Comparison of ENCODE assay signal across 25 mouse cellular contexts in the genomic region with DNA sequence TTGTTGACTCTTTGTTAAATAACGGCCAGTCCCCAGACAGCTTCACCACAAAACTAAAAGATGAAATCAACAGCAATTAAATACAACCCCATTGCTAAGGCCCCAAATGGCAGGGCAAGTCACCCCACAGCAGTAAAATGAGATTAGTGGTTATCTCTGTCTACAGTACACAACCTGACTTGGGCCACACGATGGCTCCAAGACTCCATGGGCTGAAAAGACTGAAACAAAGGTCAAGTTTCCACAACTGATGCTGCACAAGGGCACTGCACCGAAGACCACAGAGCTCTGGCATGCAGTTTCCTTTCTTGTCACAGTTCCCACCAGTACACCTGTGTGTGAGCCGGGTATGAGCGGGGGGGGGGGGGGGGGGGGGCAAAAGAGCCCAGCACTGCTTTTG. TPM values are rescaled to one million over a fixed set of nuclear protein-coding genes. Genes with fewer than 3 reads are reported as not detected.
A peak's percentile ranks its signal among the peaks of the same experiment; 100 is the strongest.
DNase-seq lines count a peak whose midpoint lies in the region; ATAC-seq and TF ChIP-seq lines count a peak whose summit lies in the region.
"Had no signal": no experiment of that assay in that cellular context is flagged by ENCODE, and none has a peak within 500 bp of the region (broad histone marks: within the 10 kb centered on the region; RNA-seq: fewer than 3 reads in every experiment).

No protein-coding gene starts in this region.

- H3K36me3 ChIP-seq in hindbrain, embryonic 16.5 days (ENCODE audit: control insufficient read depth, insufficient read depth, low read length) = no peaks in the 10 kb centered on the region
- H3K36me3 ChIP-seq in hindbrain, embryonic 13.5 days = no peaks in the 10 kb centered on the region
- no peaks in the 10 kb centered on the region for H3K36me3 ChIP-seq in liver, embryonic 14.5 days (replicated peaks; ENCODE audit: control insufficient read depth, insufficient read depth, low read depth)
- no peaks in the 10 kb centered on the region for H3K36me3 ChIP-seq in liver, embryonic 11.5 days (ENCODE audit: control insufficient read depth, insufficient read depth, low read length)
- H3K36me3 ChIP-seq: embryonic facial prominence, embryonic 10.5 days; forebrain, embryonic 15.5 days; heart, embryonic 12.5 days; hindbrain, embryonic 12.5 days; intestine, embryonic 15.5 days; kidney, embryonic 15.5 days; limb, embryonic 10.5 days; neural tube, embryonic 13.5 days had no signal

- TF ChIP-seq EP300 in liver, embryonic 14.5 days (IDR thresholded peaks at IDR 0.05; ENCODE audit: low read depth) = no peak

- no peak overlapping the region for H3K27ac ChIP-seq in hindbrain, embryonic 16.5 days (ENCODE audit: low read depth, low read length)
- no peak overlapping the region for H3K27ac ChIP-seq in hindbrain, embryonic 13.5 days
- H3K27ac ChIP-seq in liver, embryonic 14.5 days = no peak overlapping the region
- no peak overlapping the region for H3K27ac ChIP-seq in liver, embryonic 11.5 days (ENCODE audit: low read depth, low read length)
- H3K27ac ChIP-seq: embryonic facial prominence, embryonic 10.5 days; forebrain, embryonic 15.5 days; hindbrain, embryonic 12.5 days; intestine, embryonic 15.5 days; kidney, embryonic 15.5 days; limb, embryonic 10.5 days; neural tube, embryonic 13.5 days had no signal

- H3K9ac ChIP-seq in hindbrain, embryonic 16.5 days (ENCODE audit: low read depth, low read length) = no peak overlapping the region
- H3K9ac ChIP-seq in hindbrain, embryonic 13.5 days = no peak overlapping the region
- H3K9ac ChIP-seq in liver, embryonic 14.5 days (replicated peaks) = no peak overlapping the region
- H3K9ac ChIP-seq in liver, embryonic 11.5 days (ENCODE audit: low read depth, low read length) = no peak overlapping the region
- H3K9ac ChIP-seq: forebrain, embryonic 15.5 days; heart, embryonic 12.5 days; hindbrain, embryonic 12.5 days; intestine, embryonic 15.5 days; kidney, embryonic 15.5 days; lung, embryonic 14.5 days; neural tube, embryonic 13.5 days had no signal

- no peak overlapping the region for H3K4me3 ChIP-seq in hindbrain, embryonic 16.5 days (ENCODE audit: low read length)
- no peak overlapping the region for H3K4me3 ChIP-seq in hindbrain, embryonic 13.5 days
- H3K4me3 ChIP-seq in liver, embryonic 14.5 days (ENCODE audit: insufficient read depth in 1 of 2, low read depth in 2 of 2, low read length in 2 of 2) = no peak overlapping the region
- no peak overlapping the region for H3K4me3 ChIP-seq in liver, embryonic 11.5 days (ENCODE audit: low read depth, low read length)
- H3K4me3 ChIP-seq: embryonic facial prominence, embryonic 10.5 days; forebrain, embryonic 15.5 days; heart, embryonic 12.5 days; hindbrain, embryonic 12.5 days; intestine, embryonic 15.5 days; kidney, embryonic 15.5 days; limb, embryonic 10.5 days; myocyte; neural tube, embryonic 13.5 days had no signal

- no peak overlapping the region for H3K4me2 ChIP-seq in hindbrain, embryonic 16.5 days (ENCODE audit: low read length)
- H3K4me2 ChIP-seq in hindbrain, embryonic 13.5 days = no peak overlapping the region
- H3K4me2 ChIP-seq in liver, embryonic 14.5 days (ENCODE audit: low read depth) = no peak overlapping the region
- H3K4me2 ChIP-seq in liver, embryonic 11.5 days = no peak overlapping the region
- H3K4me2 ChIP-seq: forebrain, embryonic 15.5 days; heart, embryonic 12.5 days; hindbrain, embryonic 12.5 days; intestine, embryonic 15.5 days; kidney, embryonic 15.5 days; lung, embryonic 14.5 days; neural tube, embryonic 13.5 days had no signal

- DNase-seq in liver, embryonic 14.5 days (ENCODE audit: low read depth in 3 of 3, low spot score in 3 of 3) = no peak
- DNase-seq in liver, embryonic 11.5 days (ENCODE audit: low spot score) = no peak
- DNase-seq in retina, postnatal 1 day = peak; percentile 23
- DNase-seq in retina, embryonic 14.5 days (ENCODE audit: low spot score) = no peak
- no peak for DNase-seq in right cerebral cortex, postnatal 4 days
- no peak for DNase-seq in frontal cortex, postnatal 25 days (ENCODE audit: low spot score in 2 of 2)
- DNase-seq: adrenal gland, postnatal 25 days; cerebellum, adult 8-10 months; cerebellum, postnatal 36 days; gastrocnemius, postnatal 14 days; heart, postnatal 14 days; lung, embryonic 14.5 days; lung, postnatal 36 days had no signal

- H3K27me3 ChIP-seq in hindbrain, embryonic 16.5 days (replicated peaks; ENCODE audit: control insufficient read depth, insufficient read depth, low read length) = no peaks in the 10 kb centered on the region
- no peaks in the 10 kb centered on the region for H3K27me3 ChIP-seq in hindbrain, embryonic 13.5 days
- no peaks in the 10 kb centered on the region for H3K27me3 ChIP-seq in liver, embryonic 14.5 days (ENCODE audit: control insufficient read depth, insufficient read depth, low read length)
- H3K27me3 ChIP-seq in liver, embryonic 11.5 days (replicated peaks; ENCODE audit: control insufficient read depth, insufficient read depth, low read length) = no peaks in the 10 kb centered on the region
- H3K27me3 ChIP-seq: forebrain, embryonic 15.5 days; heart, embryonic 12.5 days; hindbrain, embryonic 12.5 days; intestine, embryonic 15.5 days; kidney, embryonic 15.5 days; neural tube, embryonic 13.5 days had no signal

- peak; percentile 31; the same call in 1 of the 2 replicates for ATAC-seq in hindbrain, embryonic 16.5 days
- ATAC-seq in hindbrain, embryonic 13.5 days (ENCODE audit: low FRiP score) = no peak
- no peak for ATAC-seq in liver, embryonic 14.5 days (ENCODE audit: insufficient read depth)
- no peak for ATAC-seq in liver, embryonic 11.5 days (replicated peaks; ENCODE audit: low FRiP score)
- ATAC-seq: forebrain, embryonic 15.5 days; intestine, embryonic 15.5 days had no signal

- peak; percentile 30; the same call in 1 of the 2 replicates for TF ChIP-seq CTCF in liver, embryonic 14.5 days (IDR thresholded peaks at IDR 0.05; ENCODE audit: low read depth)

- WGBS in hindbrain, embryonic 16.5 days = 79% methylated on average over 3 of the region's 5 CpGs
- 82% methylated on average over 4 of the region's 5 CpGs for WGBS in hindbrain, embryonic 13.5 days
- 38% methylated on average over 3 of the region's 5 CpGs for WGBS in liver, embryonic 14.5 days (ENCODE audit: insufficient replicate concordance)
- WGBS in liver, embryonic 11.5 days = 53% methylated on average over 3 of the region's 5 CpGs

- no peaks in the 10 kb centered on the region for H3K9me3 ChIP-seq in hindbrain, embryonic 16.5 days (ENCODE audit: control insufficient read depth, low read length)
- H3K9me3 ChIP-seq in hindbrain, embryonic 13.5 days = no peaks in the 10 kb centered on the region
- H3K9me3 ChIP-seq in liver, embryonic 14.5 days (ENCODE audit: control insufficient read depth, low read length) = no peaks in the 10 kb centered on the region
- no peaks in the 10 kb centered on the region for H3K9me3 ChIP-seq in liver, embryonic 11.5 days (ENCODE audit: control insufficient read depth, low read length)
- H3K9me3 ChIP-seq: embryonic facial prominence, embryonic 10.5 days; forebrain, embryonic 15.5 days; heart, embryonic 12.5 days; hindbrain, embryonic 12.5 days; intestine, embryonic 15.5 days; kidney, embryonic 15.5 days; limb, embryonic 10.5 days; neural tube, embryonic 13.5 days had no signal

- peaks cover 6% of the 10 kb centered on the region for H3K4me1 ChIP-seq in hindbrain, embryonic 16.5 days (ENCODE audit: control insufficient read depth, insufficient read depth, low read depth, low read length)
- H3K4me1 ChIP-seq in hindbrain, embryonic 13.5 days (replicated peaks) = peaks cover 24% of the 10 kb centered on the region
- H3K4me1 ChIP-seq in liver, embryonic 14.5 days (replicated peaks; ENCODE audit: control insufficient read depth in 2 of 2, insufficient read depth in 2 of 2, low read length in 1 of 2) = no peaks in the 10 kb centered on the region
- no peaks in the 10 kb centered on the region; the same call in 1 of the 2 replicates for H3K4me1 ChIP-seq in liver, embryonic 11.5 days (replicated peaks; ENCODE audit: control insufficient read depth, insufficient read depth, low read length)
- H3K4me1 ChIP-seq: heart, embryonic 12.5 days; intestine, embryonic 15.5 days; kidney, embryonic 15.5 days; limb, embryonic 10.5 days had no signal

RNA-seq across cellular contexts. Expression of gene Gpr176, which starts 50.6 kb away (rescaled TPM):
- polyA plus RNA-seq in hindbrain, embryonic 16.5 days (2015; fragmentation: Nextera tagmentation; extraction: Ambion mirVana) = 8.6 and 9.6 TPM in 2 replicates
- polyA plus RNA-seq in hindbrain, embryonic 13.5 days (2015; fragmentation: Nextera tagmentation; extraction: Ambion mirVana) = 2.8 and 3.2 TPM in 2 replicates
- polyA plus RNA-seq in liver, embryonic 14.5 days (2012; rRNA removed) = 0.09 and 0.12 TPM in 2 replicates
- 0.11 and 0.29 TPM in 2 replicates for polyA plus RNA-seq in liver, embryonic 14.5 days (2014; fragmentation: Nextera tagmentation; extraction: Ambion mirVana)
- 1.2 and 1.3 TPM in 2 replicates for polyA plus RNA-seq in liver, embryonic 11.5 days (2014; fragmentation: Nextera tagmentation; extraction: Ambion mirVana)
- polyA plus RNA-seq: liver, adult 2 months had no signal
